Mouse (Mus musculus) v-Abl transformed pro-B cells (cell line): ENCODE results near the gene Ccdc89.

Source experiments
- in situ Hi-C, 2 experiments: fragments of 400-800 bp; cut with MboI; formaldehyde crosslinking; loops; one replicate each; pipeline ENCODE4 v1.15.1; 2025; ENCODE audit not compliant: unreplicated experiment in 2 of 2

Ccdc89 gene

GRCm38 (mm10) chr7:90460330-90460729 lies 34.0 kb downstream of the Ccdc89 start:
- in situ Hi-C loops, result loop anchor here (25.0 kb wide), 1 partner anchor 1977 kb away; no protein-coding TSS in a partner anchor

- in situ Hi-C loops, result loop anchor here (25.0 kb wide), 1 partner anchor 1976 kb away; no protein-coding TSS in a partner anchor
Measured at GRCm38 (mm10) chr7:90460930-90461329, 34.6 kb downstream of the Ccdc89 start.

GRCm38 (mm10) chr7:90461441-90461840 lies 35.1 kb downstream of the Ccdc89 start:
- in situ Hi-C loops, result loop anchor here (25.0 kb wide), 1 partner anchor 1976 kb away; no protein-coding TSS in a partner anchor

GRCm38 (mm10) chr7:90473511-90473910 lies 47.1 kb downstream of the Ccdc89 start:
- in situ Hi-C loops, result loop anchor here (10.0 to 25.0 kb wide), 2 partner anchors 1259 to 1964 kb away; no protein-coding TSS in a partner anchor

- in situ Hi-C loops, result loop anchor here in 1 of 2 experiments (5.0 to 10.0 kb wide), 2 partner anchors 34 to 1261 kb away; partner anchors contain the start of gene Crebzf
Measured at GRCm38 (mm10) chr7:90475793-90476312, 49.5 kb downstream of the Ccdc89 start, which contains the start of gene Tmem126b. Tmem126b (minus strand) TSS chr7:90476001.

- in situ Hi-C loops, result loop anchor here in 1 of 2 experiments (5.0 to 10.0 kb wide), 2 partner anchors 34 to 1262 kb away; partner anchors contain the start of gene Crebzf
Measured at GRCm38 (mm10) chr7:90476313-90477245, 50.2 kb downstream of the Ccdc89 start, which contains the start of gene Dlg2. Dlg2 (plus strand) TSS chr7:90476672.
